ENCODE assay signal across 8 mouse cellular contexts in the genomic region with DNA sequence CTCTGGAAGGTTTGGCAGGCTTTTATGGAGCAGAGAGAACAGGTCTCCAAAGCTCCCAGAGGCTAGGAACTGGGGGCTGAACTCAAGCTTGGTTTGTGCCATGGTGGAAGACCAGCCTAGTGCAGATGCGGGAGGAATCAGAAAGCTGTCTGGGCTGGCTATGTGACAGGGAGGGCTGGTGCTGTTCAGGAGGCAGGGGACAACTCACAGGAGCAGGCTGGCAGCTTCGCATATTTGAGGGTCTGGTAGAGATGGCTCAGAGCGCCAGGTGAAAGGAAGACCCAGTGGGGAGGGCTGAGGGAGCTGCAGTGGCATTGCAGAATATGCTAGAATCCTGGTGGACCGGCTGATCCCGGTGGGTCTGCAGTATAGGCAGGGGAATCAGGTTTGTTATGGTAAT.
DNase-seq lines count a peak whose midpoint lies in the region; ATAC-seq and TF ChIP-seq lines count a peak whose summit lies in the region.

No protein-coding gene starts in this region.

- no peak for DNase-seq in heart, adult 2 months
- no peak for DNase-seq in heart, adult 9 months (ENCODE audit: low spot score in 2 of 2)
- DNase-seq in brain, embryonic 14.5 days (ENCODE audit: low read depth) = peak; percentile 60
- DNase-seq in ovary, postnatal 14 days (ENCODE audit: low spot score) = no peak
- no peak for DNase-seq in layer of hippocampus, adult 11-12 months (ENCODE audit: low spot score)
- no peak for DNase-seq in layer of hippocampus, adult 9-10 months (ENCODE audit: low spot score)

- H3K9me3 ChIP-seq in heart, embryonic 16.5 days (replicated peaks; ENCODE audit: control insufficient read depth, low read length) = no peaks in the 10 kb centered on the region

- intact Hi-C loops in heart, adult 2 months (cut with DNase I) = no loop called here

- no peak for ATAC-seq in heart, embryonic 16.5 days (replicated peaks; ENCODE audit: extremely low read depth, insufficient read depth, low FRiP score)

- WGBS in heart, adult 2 months = 78% methylated on average over 5 of the region's 5 CpGs
- 54% methylated on average over 5 of the region's 5 CpGs for WGBS in heart, embryonic 16.5 days
- 98% methylated on average over 5 of the region's 5 CpGs for WGBS in macrophage (ENCODE audit: missing documents)

- no peak for TF ChIP-seq EP300 in heart, adult 2 months (IDR thresholded peaks at IDR 0.05; ENCODE audit: insufficient read depth, low read depth, low read length)

- H3K36me3 ChIP-seq in heart, adult 2 months (ENCODE audit: control insufficient read depth, insufficient read depth, low read length) = no peaks in the 10 kb centered on the region
- H3K36me3 ChIP-seq in heart, embryonic 16.5 days (ENCODE audit: control insufficient read depth, insufficient read depth) = no peaks in the 10 kb centered on the region
- no peaks in the 10 kb centered on the region for H3K36me3 ChIP-seq in macrophage (ENCODE audit: inconsistent target)

- no peak for TF ChIP-seq CTCF in heart, adult 2 months (IDR thresholded peaks at IDR 0.05)
- TF ChIP-seq CTCF in brain, embryonic 14.5 days (IDR thresholded peaks at IDR 0.05; ENCODE audit: borderline replicate concordance, extremely low read depth, insufficient read depth, insufficient read length) = no peak

- no peaks in the 10 kb centered on the region for H3K27me3 ChIP-seq in heart, adult 2 months (ENCODE audit: control insufficient read depth, insufficient read depth, low read length)
- no peaks in the 10 kb centered on the region for H3K27me3 ChIP-seq in heart, embryonic 16.5 days (ENCODE audit: control insufficient read depth, insufficient read depth, low read length)

- H3K4me1 ChIP-seq in heart, adult 2 months (ENCODE audit: control insufficient read depth, insufficient read depth, low read length) = peaks cover 28% of the 10 kb centered on the region
- peaks cover 68% of the 10 kb centered on the region for H3K4me1 ChIP-seq in heart, embryonic 16.5 days (ENCODE audit: control insufficient read depth, insufficient read depth, low read length)

- TF ChIP-seq POLR2A in heart, adult 2 months (IDR thresholded peaks at IDR 0.05; ENCODE audit: insufficient read depth, low read depth, low read length) = 0 out of 2 replicates have a peak, but pooled peaks have one; percentile 4
- no peak for TF ChIP-seq POLR2A in brain, embryonic 14.5 days (IDR thresholded peaks at IDR 0.05; ENCODE audit: borderline replicate concordance, extremely low read depth, insufficient read depth, insufficient read length, poor library complexity, severe bottlenecking)

- H3K79me2 ChIP-seq in heart, adult 2 months (replicated peaks; ENCODE audit: control insufficient read depth, insufficient read depth, low read length) = no peaks in the 10 kb centered on the region
- no peaks in the 10 kb centered on the region for H3K79me2 ChIP-seq in macrophage (ENCODE audit: inconsistent target)

- peak overlapping the region; percentile 98 for H3K27ac ChIP-seq in heart, adult 2 months
- H3K27ac ChIP-seq in heart, embryonic 16.5 days (ENCODE audit: low read length) = peak overlapping the region; percentile 97
- H3K27ac ChIP-seq in macrophage = peak overlapping the region; percentile 92

- peak overlapping the region; percentile 18; the same call in 1 of the 2 replicates for H3K9ac ChIP-seq in heart, adult 2 months (ENCODE audit: low read depth, low read length)
- peak overlapping the region; percentile 71 for H3K9ac ChIP-seq in heart, embryonic 16.5 days (ENCODE audit: low read length)

- peak overlapping the region; percentile 79 for H3K4me2 ChIP-seq in heart, embryonic 16.5 days (ENCODE audit: low read depth, low read length)

- no peak overlapping the region for H3K4me3 ChIP-seq in heart, adult 2 months
- no peak overlapping the region for H3K4me3 ChIP-seq in heart, embryonic 16.5 days (ENCODE audit: low read length)
- H3K4me3 ChIP-seq in macrophage (ENCODE audit: inconsistent target) = no peak overlapping the region
